Mouse (Mus musculus) liver, embryonic 14.5 days (tissue): Measurements from ENCODE around the gene Olfr1197.

Experiments
- CTCF ChIP-seq: IDR thresholded peaks from 2 replicates; pipeline ENCODE4 v1.5.1; 2016; ENCODE audit warnings: antibody characterized with exemption, low read depth, control low read depth
- EP300 ChIP-seq: IDR thresholded peaks from 2 replicates; pipeline ENCODE4 v1.6.1; 2016; ENCODE audit warnings: antibody characterized with exemption, low read depth

DNA sequence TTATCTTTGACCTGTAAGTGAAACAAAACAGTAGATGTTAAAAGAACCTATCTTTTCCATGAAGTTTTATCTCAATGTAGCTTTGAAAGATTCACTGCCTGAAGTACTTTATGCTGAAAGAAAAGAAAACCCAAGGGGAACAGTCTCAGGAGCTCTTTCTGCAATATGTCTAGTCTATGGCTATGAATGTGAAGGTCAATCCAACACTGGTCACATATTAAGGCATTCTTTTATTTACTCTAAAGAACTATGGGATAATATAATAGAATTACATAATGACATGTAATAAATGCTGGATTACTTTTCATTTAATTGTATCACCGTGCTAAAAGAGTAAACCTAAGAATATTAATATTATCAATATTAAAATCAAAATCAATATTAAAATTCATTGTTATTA lies at the start of gene Olfr1197:
- TF ChIP-seq EP300 (no peak), CTCF (no peak)
